Mouse (Mus musculus) midbrain, postnatal 0 days (tissue): Measurements from ENCODE around the gene Dlx3. TPM values are rescaled to one million over a fixed set of nuclear protein-coding genes. Genes with fewer than 3 reads are reported as not detected.

Experiments used
- ATAC-seq: fragments of 200-750 bp; cut with Nextera tagmentation; 2 replicates; pipeline ENCODE4 v1.8.0; 2017; ENCODE audit warnings: moderate number of reproducible peaks, mild to moderate bottlenecking, moderate TSS enrichment, moderate library complexity; ENCODE audit not compliant: low FRiP score
- DNase-seq: peaks from one replicate; pipeline ENCODE4 v3.0.0-alpha.2; 2015; ENCODE audit warnings: low spot score
- H3K27ac ChIP-seq: fragments of 300-500 bp; sonication (generic); 2 replicates; pipeline ENCODE4 v1.5.1; 2014; ENCODE audit warnings: low read depth, mild to moderate bottlenecking, low read length, mixed read lengths
- H3K27me3 ChIP-seq: fragments of 300-500 bp; sonication (generic); 2 replicates; pipeline ENCODE4 v1.6.1; 2014; ENCODE audit warnings: low read length, control low read depth, mixed read lengths; ENCODE audit not compliant: insufficient read depth
- H3K36me3 ChIP-seq: fragments of 300-500 bp; sonication (generic); 2 replicates; pipeline ENCODE4 v1.6.1; 2014; ENCODE audit warnings: low read length, control low read depth, mixed read lengths; ENCODE audit not compliant: insufficient read depth
- H3K4me1 ChIP-seq: fragments of 300-500 bp; sonication (generic); 2 replicates; pipeline ENCODE4 v1.6.1; 2014; ENCODE audit warnings: mild to moderate bottlenecking, control low read depth, antibody characterized with exemption, low read length, mixed read lengths; ENCODE audit not compliant: insufficient read depth
- H3K4me2 ChIP-seq: fragments of 300-500 bp; sonication (generic); 2 replicates; pipeline ENCODE4 v1.6.1; 2014; ENCODE audit warnings: low read depth, mild to moderate bottlenecking, low read length, mixed read lengths; ENCODE audit not compliant: poor library complexity, severe bottlenecking
- H3K4me3 ChIP-seq: fragments of 300-500 bp; sonication (generic); 2 replicates; pipeline ENCODE4 v1.5.1; 2014; ENCODE audit warnings: low read depth, mild to moderate bottlenecking, low read length, moderate library complexity
- H3K9ac ChIP-seq: fragments of 300-500 bp; sonication (generic); replicated peaks from 2 replicates; pipeline ENCODE4 v1.6.1; 2014; ENCODE audit warnings: mild to moderate bottlenecking, low read length, moderate library complexity, mixed read lengths; ENCODE audit not compliant: poor library complexity, severe bottlenecking
- H3K9me3 ChIP-seq: fragments of 300-500 bp; sonication (generic); 2 replicates; pipeline ENCODE4 v1.6.1; 2016; ENCODE audit warnings: low read length, control low read depth
- CTCF ChIP-seq: IDR thresholded peaks from 2 replicates; pipeline ENCODE4 v1.5.1; 2016; ENCODE audit warnings: antibody characterized with exemption, mild to moderate bottlenecking
- WGBS: fragments of 180-500 bp; shearing (Covaris S2); extraction: QIAGEN DNeasy Blood & Tissue Kit; methylation state at CpG from one replicate; pipeline ENCODE4 v1.1.7; 2014; 5-methylcytosine and 5-hydroxymethylcytosine counted together
- polyA plus RNA-seq: library from polyadenylated mRNA; unstranded; fragments of >200 nt; fragmentation: Nextera tagmentation; extraction: Ambion mirVana; gene quantifications from 2 replicates; pipeline ENCODE4 v1.2.1, GENCODE M21; 2015
- total RNA-seq: library from RNA; depleted of rRNA; stranded (reverse); fragments of >200 nt; gene quantifications from 2 replicates; pipeline ENCODE4 v1.2.3, GENCODE M21; 2014

The Dlx3 gene
- total and polyA plus RNA-seq, 2 experiments from 2014 or later, result 0.33 TPM; not detected in 1

- no peak for TF ChIP-seq CTCF
- Histone ChIP-seq H3K4me1 (peaks cover 8% of the 10 kb centered on the region; the same call in 1 of the 2 replicates), H3K9me3 (no peaks in the 10 kb centered on the region), H3K27ac (no peak overlapping the region), H3K9ac (no peak overlapping the region), H3K4me2 (no peak overlapping the region), H3K4me3 (no peak overlapping the region), H3K27me3 (peaks cover 64% of the 10 kb centered on the region), H3K36me3 (no peaks in the 10 kb centered on the region)
- ATAC-seq, result no peak
- WGBS, result 30% methylated on average over 6 of the region's 6 CpGs
- no peak for DNase-seq
These were observed 2.2 kb downstream of the Dlx3 start for GRCm38 (mm10) chr11:95122100-95122489.

- Histone ChIP-seq H3K36me3 (no peaks in the 10 kb centered on the region), H3K4me2 (no peak overlapping the region), H3K27me3 (peaks cover 41% of the 10 kb centered on the region), H3K9ac (no peak overlapping the region), H3K9me3 (no peaks in the 10 kb centered on the region), H3K27ac (no peak overlapping the region), H3K4me1 (peaks cover 8% of the 10 kb centered on the region; the same call in 1 of the 2 replicates), H3K4me3 (no peak overlapping the region)
- 39% methylated on average over 7 of the region's 7 CpGs for WGBS
- no peak for ATAC-seq
- no peak for TF ChIP-seq CTCF
- DNase-seq, result no peak
These were observed 5.5 kb downstream of the Dlx3 start for GRCm38 (mm10) chr11:95125366-95125948.

DNA sequence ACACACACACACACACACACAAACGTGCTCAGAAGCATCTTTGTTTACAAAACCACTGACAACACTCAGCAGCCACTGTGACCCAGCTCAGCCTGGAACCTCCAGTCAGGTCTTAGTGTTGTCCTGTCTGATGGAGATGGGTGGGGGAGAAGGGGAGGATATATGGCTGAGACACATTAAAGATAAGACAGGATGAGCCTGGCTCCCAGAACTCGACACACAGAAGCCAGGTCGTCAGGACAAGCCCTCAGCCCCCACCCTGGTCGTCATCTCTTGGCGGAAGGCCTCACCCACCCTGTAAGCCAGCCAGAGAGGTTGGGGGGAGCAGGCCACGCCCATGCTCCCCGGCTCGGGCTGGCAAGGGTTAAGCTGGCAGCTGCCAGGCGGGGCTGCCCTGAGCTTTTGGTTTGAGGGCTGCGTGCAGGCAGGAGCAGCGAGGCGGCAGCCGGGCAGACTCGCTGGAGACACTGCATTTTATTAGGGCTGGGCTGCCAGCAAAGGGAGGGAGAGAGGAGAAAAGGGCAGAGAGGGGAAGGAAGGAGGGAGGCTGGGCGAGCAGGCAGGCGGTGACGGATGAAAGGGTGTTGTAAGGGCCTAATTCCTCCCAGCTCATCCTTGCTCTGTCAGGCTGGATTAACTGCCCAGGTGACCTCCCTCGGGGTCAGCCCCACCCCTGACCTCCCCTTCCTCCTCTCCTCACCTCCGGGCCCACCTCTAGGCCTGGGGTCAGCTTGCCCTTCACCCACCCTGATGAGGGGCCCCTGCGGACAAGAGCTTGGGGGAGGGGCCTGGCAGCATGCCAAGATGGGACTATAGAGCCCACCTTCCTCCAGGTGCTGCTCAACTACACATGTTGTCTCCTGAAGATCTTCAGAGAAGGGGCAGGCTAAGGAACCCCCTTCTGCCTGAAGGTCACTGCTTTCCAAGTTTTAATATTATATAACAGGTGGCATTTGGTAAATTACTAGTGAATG, 6.6 kb downstream of the Dlx3 start:
- Histone ChIP-seq H3K9ac (peak overlapping the region; percentile 39; the same call in 1 of the 2 replicates), H3K4me2 (peak overlapping the region; percentile 39), H3K9me3 (no peaks in the 10 kb centered on the region), H3K27me3 (peaks cover 36% of the 10 kb centered on the region), H3K4me3 (peak overlapping the region; percentile 8), H3K27ac (no peak overlapping the region), H3K36me3 (no peaks in the 10 kb centered on the region), H3K4me1 (peaks cover 5% of the 10 kb centered on the region; the same call in 1 of the 2 replicates)
- DNase-seq (peak; percentile 72), ATAC-seq (0 out of 2 replicates have a peak, but pooled peaks have one; percentile 49)
- 6% methylated on average over 18 of the region's 20 CpGs for WGBS
- no peak for TF ChIP-seq CTCF

- Histone ChIP-seq H3K4me1 (peaks cover 5% of the 10 kb centered on the region; the same call in 1 of the 2 replicates), H3K4me3 (no peak overlapping the region), H3K9ac (no peak overlapping the region), H3K27me3 (peaks cover 18% of the 10 kb centered on the region), H3K36me3 (no peaks in the 10 kb centered on the region), H3K4me2 (no peak overlapping the region), H3K9me3 (no peaks in the 10 kb centered on the region), H3K27ac (no peak overlapping the region)
- WGBS, result 63% methylated on average over 11 of the region's 11 CpGs
- ATAC-seq (no peak), DNase-seq (peak; percentile 61)
- TF ChIP-seq CTCF, result no peak
These were observed 8.4 kb downstream of the Dlx3 start for GRCm38 (mm10) chr11:95128359-95128758.

DNA sequence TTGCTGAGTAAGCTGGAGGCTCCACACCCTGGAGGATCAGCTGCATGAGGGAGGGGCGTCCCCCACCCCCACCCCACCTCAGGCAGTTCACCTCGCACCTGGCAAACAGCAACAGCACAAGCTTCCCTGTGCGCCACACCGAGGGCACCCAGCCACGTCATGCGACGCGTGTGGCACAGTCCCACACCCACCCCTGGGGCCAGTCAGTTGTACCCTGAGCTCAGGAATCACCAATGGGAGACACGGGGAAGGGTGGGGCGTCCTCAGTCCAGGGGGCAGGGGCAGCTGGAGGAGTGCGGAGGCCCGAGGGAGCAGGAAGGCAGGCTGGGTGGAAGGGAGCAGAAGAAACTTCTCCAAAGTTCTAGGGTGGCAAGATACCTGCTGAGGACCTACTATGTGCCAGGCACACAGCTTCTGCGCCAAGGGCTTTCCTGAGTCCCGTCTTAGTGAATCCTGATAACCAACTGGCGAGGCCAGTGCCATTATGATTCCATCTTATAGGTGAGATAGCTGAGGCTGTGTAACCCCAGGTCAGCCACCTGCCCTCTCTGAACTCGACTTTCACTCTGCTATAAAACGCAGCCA, 10.8 kb downstream of the Dlx3 start:
- Histone ChIP-seq H3K27ac (no peak overlapping the region), H3K9ac (no peak overlapping the region), H3K4me1 (peaks cover 5% of the 10 kb centered on the region; the same call in 1 of the 2 replicates), H3K4me3 (no peak overlapping the region), H3K36me3 (no peaks in the 10 kb centered on the region), H3K4me2 (no peak overlapping the region), H3K9me3 (no peaks in the 10 kb centered on the region), H3K27me3 (no peaks in the 10 kb centered on the region)
- no peak for DNase-seq
- 79% methylated on average over 17 of the region's 17 CpGs for WGBS
- no peak for ATAC-seq
- no peak for TF ChIP-seq CTCF
